Mouse (Mus musculus): Measurements from ENCODE around the gene Vps26c.

The Vps26c gene

DNA sequence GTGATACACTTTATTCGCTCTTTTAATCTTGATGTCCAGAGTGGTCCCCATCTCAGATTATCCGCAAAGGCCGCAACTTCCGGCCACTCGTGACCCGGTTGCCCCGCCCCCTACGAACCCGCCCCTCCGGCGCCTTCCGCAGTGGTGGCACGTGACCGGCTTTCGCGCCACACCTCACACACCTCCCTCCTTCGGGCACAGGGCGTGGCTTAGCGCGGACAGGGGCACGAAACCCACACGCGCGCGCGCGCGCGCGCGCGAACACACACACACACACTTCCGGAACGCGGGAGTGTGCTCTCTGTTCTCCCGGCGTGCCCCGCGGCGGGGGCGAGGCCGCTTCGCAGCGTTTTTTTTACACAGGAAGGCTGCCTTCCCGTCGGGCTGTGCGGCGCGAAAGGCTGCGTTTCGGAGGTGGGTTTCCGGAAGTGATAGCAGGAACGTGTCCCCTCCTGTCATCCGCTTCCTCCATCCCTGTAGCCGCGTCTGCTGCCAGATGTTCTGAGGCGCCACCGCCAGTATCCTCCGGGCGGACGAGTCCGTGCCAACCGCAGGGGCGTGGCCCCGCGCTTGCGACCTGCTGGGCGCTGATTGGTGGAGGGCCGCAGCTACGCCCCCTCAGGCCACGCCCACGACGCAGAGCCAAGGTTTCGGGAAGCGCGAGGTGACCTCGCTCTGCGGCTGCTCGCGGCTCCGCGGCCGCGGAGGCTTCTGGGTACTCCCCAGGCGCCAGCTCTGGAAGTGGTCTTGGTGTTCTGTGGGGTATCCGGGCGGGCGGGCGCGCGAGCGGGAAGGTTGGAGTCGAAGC, at the start of gene Vps26c:
Vps26c (minus strand) TSS at position 487 of the 808 bp plus-strand sequence.
- CTCF ChIA-PET = no interaction called here

- CTCF ChIA-PET = interaction anchor here (0.9 to 1.5 kb wide), 2 partner anchors 24 to 82 kb away, joined by 3 to 5 read pairs; no protein-coding TSS in a partner anchor
These were observed 49.1 kb upstream of the Vps26c start for GRCm38 (mm10) chr16:94575757-94576156.

DNA sequence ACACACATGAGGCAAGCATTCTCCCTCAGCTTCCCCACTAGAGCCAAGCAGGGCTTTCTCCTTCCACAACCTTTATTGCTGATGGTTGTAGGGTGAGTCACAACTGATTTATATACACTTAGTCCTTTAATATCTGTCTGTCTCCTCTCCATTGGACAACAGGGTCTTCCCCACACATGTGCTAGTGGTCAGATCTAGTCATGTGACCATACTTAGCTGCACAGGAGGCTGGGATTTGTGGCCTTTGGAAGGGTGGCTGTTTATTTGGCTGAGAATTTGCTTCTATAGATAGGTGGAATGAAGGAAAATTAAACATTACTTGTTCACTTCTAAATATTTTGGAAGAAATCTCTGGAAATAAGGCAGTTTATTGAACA, 48.1 kb upstream of the Vps26c start:
- CTCF ChIA-PET = no interaction called here

DNA sequence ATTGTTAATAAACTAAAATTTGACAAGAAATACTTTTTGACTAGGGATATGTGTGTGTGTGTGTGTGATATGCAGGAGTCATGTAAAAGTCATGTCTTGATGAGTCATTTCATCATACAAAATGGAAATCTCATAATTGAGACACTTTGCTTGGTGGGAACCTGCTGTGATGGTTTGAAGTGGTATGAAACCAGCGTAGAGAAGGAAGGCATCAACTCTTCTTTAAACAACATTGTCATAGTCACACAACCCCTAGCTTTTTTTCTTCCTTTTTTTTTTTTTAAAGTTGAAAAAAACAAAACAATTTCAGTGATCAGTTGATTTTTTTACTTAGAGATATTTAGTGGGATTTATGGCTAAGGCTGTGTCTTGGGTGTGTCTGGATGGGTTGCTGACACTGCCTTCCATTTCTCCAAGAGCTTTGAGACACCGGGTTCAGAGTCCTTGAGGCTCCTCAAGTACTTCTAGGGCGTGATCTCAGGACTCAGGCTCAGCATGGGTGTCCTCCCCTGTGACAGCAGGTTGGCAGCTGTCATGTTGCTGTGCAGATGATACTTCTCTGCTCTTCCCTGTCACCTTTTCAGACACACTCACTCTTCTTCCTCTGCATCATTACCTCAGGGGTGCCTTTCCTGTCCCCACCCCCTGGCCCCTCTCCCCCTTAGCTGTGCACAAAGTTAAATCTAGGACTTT, 47.5 kb upstream of the Vps26c start:
- CTCF ChIA-PET = no interaction called here

DNA sequence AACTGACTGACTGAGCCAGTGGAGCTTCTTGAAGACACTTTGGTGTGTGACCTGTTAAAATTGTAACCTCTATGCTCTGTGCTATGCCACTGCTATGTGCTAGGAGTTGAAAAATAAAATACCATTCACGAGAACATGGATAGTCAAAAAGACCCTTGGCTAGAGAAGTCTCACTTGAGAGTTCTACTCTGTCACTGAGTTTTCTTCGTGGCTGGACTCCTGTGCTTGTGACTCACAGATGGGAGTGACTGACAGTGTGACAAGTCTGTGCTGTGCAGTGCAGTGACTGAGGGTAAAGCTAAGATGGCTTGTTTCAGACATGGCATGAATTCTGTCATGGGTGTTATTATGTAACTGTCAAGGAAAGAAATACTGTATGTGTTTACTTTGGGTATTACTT, 45.8 kb upstream of the Vps26c start:
- CTCF ChIA-PET = interaction anchor here (1.4 kb wide), 1 partner anchor 30 kb away, joined by 5 read pairs; no protein-coding TSS in a partner anchor

DNA sequence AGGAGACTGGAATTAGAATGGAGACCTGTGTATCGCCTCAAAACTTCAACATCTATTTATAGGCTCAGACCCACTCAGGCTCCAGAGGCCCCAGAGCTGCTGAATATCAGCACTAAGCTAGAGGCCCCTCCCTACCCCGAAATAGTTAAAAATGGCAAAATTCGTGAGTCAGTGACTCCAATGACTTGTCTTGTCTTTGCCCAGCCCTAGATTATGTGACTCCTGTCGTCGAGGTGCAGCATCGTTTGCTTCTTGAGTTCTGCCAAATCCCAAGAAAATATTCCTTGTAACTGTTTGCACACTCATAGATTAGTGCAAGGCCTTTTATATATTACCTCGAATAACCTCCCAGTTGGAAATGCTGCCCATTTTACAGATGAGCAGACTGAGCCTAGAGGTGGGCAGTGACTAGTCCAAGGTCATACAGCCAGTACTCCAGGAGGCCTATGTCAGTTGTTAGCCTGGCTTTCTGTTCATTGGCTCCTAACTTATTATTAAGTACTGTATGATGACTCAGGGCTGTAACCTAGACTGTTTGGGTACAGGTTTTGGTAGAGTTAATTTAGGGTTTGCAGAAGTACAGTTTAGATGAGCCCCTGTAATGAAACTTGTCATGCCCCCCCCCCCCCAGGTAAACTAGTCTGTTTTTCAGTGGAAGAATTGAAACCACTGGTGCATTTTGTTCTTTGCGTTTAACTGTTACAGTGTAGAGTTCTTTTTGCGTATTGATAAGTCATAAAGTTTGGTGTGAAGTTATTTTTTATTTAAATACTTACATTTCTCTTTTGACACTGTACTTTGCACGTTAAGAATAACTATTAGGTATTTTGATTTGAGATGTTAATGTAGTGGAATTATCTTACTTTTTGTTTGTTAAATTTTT, 44.7 kb upstream of the Vps26c start:
- CTCF ChIA-PET = interaction anchor here (0.5 to 0.8 kb wide), 2 partner anchors 10 to 76 kb away, joined by 3 to 4 read pairs; no protein-coding TSS in a partner anchor

DNA sequence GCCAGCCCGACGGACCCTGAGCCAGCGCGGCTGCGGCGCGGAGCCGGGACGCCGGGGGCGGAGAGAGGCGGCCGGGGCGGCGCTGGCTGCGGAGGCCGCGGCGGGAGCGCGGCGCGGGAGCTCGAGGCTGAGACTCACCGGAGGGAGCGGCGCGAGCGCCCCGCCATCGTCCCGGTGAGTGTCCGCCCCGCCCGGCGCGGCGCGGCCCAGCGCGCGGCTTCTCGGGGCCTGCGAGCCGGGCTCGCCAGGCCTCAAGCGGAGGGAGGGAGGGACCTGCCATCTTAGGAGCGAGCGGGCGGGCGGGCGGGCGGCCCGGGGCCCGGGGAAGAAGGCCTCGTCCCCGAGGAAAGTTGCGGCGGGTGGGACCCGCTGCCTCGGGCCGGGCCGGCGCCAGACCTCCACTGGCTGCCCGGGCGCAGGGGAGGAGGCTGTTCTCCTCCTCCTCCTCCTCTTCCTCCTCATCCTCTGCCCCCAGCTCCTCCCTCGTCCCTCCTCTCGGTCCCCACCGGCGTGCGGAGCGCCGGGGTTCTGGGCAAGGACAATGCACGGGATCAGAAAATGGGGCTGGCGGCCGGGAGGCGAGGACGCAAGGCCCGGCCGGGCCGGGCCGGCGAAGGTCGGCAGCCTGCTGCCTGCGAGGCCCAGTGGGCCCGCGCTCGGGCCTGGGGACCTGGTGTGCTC, 43.9 kb upstream of the Vps26c start:
- CTCF ChIA-PET = interaction anchor here (0.8 kb wide), 1 partner anchor 9 kb away, joined by 4 read pairs; no protein-coding TSS in a partner anchor

DNA sequence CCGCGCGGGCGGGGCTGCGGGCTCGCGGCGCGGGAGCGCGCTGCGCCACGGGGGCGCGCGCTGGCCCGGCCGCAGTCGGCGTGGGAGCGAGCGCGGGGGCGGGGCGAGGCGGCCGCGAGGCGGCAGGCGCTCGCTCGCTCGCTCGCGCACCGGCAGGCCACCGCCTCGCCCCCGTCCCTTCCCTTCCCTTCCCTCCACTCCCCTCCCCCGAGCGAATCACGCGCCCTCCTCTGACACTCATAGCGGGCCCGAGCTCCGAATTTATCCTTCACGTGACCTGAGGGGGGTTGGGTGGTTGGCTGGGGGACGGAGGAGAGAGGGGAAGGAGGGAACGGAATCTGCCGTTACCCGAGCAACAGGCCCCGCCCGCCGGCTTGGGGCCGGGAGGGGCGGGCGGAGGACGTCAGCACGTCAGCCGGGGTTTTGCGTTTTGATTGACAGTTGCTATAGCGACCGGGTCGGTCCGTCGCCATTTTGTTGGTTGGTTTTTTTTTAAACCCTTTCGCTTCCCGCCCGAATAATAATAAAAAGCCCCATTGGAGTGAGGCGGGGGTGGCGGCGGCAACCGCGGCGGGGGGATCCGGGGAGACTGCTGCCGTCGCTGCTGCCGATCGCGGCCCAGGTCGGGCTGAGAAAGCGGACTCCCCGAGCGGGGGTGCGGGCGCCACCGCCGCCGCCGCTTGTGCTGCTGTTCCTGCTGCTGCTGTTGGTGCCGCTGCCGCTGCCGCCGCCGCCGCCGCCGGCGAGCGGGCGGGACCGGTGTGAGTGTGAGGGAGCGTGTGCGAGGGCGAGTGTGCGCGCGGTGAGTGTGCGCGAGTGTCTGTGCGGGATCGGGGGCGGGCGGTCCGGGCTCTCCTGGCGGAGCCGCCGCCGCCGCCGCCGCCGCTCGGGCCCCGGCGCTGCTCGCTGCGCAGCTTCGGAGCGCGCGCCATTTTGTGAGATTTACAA, 42.9 kb upstream of the Vps26c start, which contains the start of gene Dyrk1a:
Dyrk1a (plus strand) TSS at position 782 of the 948 bp plus-strand sequence.
- CTCF ChIA-PET = interaction anchor here (0.6 kb wide), 1 partner anchor 77 kb away, joined by 4 read pairs; no protein-coding TSS in a partner anchor

DNA sequence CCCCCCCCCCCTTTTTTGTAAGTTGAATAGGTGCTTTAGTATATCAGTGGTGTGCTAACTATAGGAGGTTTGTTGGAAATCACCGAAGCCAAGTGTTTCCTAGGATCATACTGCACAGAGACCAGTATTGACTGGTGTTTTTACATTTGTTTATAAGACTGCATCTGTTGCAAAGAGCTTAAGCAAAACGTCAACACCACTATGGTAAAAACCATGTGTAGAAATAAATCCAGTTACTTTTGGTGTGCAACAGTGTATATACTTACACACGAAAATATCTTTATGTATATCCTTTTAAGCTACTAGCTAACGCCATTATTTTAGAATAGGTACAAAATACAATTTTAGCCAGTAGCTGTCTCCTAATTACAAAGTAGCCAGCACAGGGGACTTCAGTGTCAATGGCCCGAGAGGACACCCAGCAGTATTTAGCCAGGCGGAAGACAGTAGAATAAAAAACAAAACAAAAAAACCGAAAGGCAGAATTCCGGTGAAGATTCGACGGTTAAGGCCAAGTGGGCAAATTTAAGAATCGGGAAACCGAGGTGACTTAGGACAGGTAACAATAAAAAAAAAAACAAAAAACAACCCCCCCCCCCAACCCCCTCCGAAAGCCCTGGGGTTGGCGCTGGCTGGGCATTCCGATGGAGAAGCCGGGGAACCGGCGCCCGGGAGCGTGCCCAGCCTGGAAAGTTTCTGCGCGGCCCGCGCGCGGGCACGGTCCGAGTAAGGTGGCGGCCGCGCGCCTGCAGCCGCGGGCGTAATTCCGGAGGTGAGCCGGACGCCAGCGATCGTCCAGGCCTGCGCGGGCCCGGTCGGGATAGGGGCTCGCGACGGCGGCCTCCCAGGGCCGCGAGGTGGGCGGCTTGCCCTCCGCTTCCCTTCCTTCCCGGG, 42.0 kb upstream of the Vps26c start:
- CTCF ChIA-PET = interaction anchor here (0.6 to 0.8 kb wide), 2 partner anchors 49 to 111 kb away, joined by 3 to 5 read pairs; no protein-coding TSS in a partner anchor

DNA sequence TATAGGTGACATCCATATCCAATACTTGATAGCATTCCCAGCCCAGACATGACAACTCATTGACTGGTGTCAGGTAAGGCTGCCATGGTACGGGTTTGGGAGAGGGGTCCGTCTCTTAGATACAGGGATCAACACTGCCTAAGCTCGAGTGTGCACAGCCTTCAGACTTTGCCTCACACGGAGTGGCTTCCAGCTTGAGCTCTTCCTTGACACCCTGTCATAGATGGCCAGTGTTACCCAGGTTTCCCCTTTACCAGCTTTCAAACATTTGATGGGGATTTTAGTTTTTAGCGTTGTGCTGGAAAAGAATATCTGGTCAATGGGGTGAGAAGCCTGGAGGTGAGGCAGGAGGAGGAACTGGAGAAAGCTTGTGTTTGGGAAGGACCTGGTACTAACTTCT, 41.1 kb upstream of the Vps26c start:
- CTCF ChIA-PET = interaction anchor here (0.8 kb wide), 1 partner anchor 112 kb away, joined by 3 read pairs; no protein-coding TSS in a partner anchor

- CTCF ChIA-PET = no interaction called here
These were observed 40.4 kb upstream of the Vps26c start for GRCm38 (mm10) chr16:94566834-94567585.

GRCm38 (mm10) chr16:94566124-94566523, 39.5 kb upstream of the Vps26c start:
- CTCF ChIA-PET = no interaction called here

- CTCF ChIA-PET = no interaction called here
These were observed 34.0 kb upstream of the Vps26c start for GRCm38 (mm10) chr16:94560618-94561017.

DNA sequence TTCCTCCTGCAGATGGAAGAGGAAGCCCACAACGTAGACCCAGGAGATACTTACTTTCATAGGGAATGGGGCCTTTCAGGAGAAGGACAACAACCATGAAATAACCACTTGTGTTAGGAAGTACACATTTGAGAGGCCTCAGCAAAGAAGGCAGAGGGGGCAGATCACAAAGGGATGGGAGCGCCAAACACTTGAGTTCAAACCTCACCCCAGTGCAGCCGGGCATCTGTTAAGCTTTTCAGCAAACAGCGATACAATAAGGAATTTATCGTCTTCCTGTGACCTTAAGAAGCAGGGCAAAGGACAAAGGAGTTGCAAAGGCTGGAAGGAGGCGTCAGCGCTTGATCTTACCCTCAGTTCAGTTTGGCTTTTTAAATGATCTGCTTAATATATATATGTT, 33.2 kb upstream of the Vps26c start:
- CTCF ChIA-PET = no interaction called here

- CTCF ChIA-PET = no interaction called here
These were observed 32.7 kb upstream of the Vps26c start for GRCm38 (mm10) chr16:94559282-94559681.

GRCm38 (mm10) chr16:94556228-94556627, 29.6 kb upstream of the Vps26c start:
- CTCF ChIA-PET = no interaction called here

GRCm38 (mm10) chr16:94555346-94555745, 28.7 kb upstream of the Vps26c start:
- CTCF ChIA-PET = interaction anchor here (0.6 kb wide), 2 partner anchors 70 to 169 kb away, joined by 3 to 4 read pairs; no protein-coding TSS in a partner anchor

- CTCF ChIA-PET = no interaction called here
These were observed 25.3 kb upstream of the Vps26c start for GRCm38 (mm10) chr16:94551934-94552333.

Measured in spleen, embryonic (tissue).